Mouse (Mus musculus) forebrain, postnatal 0 days (tissue): Measurements from ENCODE around the gene Cdh22. TPM values are rescaled to one million over a fixed set of nuclear protein-coding genes. Genes with fewer than 3 reads are reported as not detected.

Source experiments
- ATAC-seq: fragments of 200-750 bp; cut with Nextera tagmentation; 2 replicates; pipeline ENCODE4 v1.8.0; 2017; ENCODE audit warnings: mild to moderate bottlenecking, moderate library complexity
- DNase-seq: peaks from one replicate; pipeline ENCODE4 v3.0.0-alpha.2; 2015
- H3K27ac ChIP-seq: fragments of 300-500 bp; sonication (generic); 2 replicates; pipeline ENCODE4 v1.5.1; 2014; ENCODE audit warnings: low read depth, mild to moderate bottlenecking, antibody characterized with exemption, low read length, moderate library complexity, mixed read lengths
- H3K27me3 ChIP-seq: fragments of 300-500 bp; sonication (generic); 2 replicates; pipeline ENCODE4 v1.6.1; 2014; ENCODE audit warnings: mild to moderate bottlenecking, low read length, mixed read lengths; ENCODE audit not compliant: insufficient read depth
- H3K36me3 ChIP-seq: fragments of 300-500 bp; sonication (generic); 2 replicates; pipeline ENCODE4 v1.6.1; 2014; ENCODE audit warnings: mild to moderate bottlenecking, moderate library complexity; ENCODE audit not compliant: insufficient read depth
- H3K4me1 ChIP-seq: fragments of 300-500 bp; sonication (generic); 2 replicates; pipeline ENCODE4 v1.6.1; 2014; ENCODE audit warnings: antibody characterized with exemption; ENCODE audit not compliant: insufficient read depth
- H3K4me2 ChIP-seq: fragments of 300-500 bp; sonication (generic); 2 replicates; pipeline ENCODE4 v1.6.1; 2014; ENCODE audit warnings: low read depth, mild to moderate bottlenecking, moderate library complexity
- H3K4me3 ChIP-seq: fragments of 300-500 bp; sonication (generic); 2 replicates; pipeline ENCODE4 v1.5.1; 2014; ENCODE audit warnings: low read depth, low read length, mixed read lengths
- H3K9ac ChIP-seq: fragments of 300-500 bp; sonication (generic); 2 replicates; pipeline ENCODE4 v1.6.1; 2014; ENCODE audit warnings: mild to moderate bottlenecking
- H3K9me3 ChIP-seq: fragments of 300-500 bp; sonication (generic); 2 replicates; pipeline ENCODE4 v1.6.1; 2016; ENCODE audit warnings: low read length
- CTCF ChIP-seq: sonication (generic); IDR thresholded peaks from 2 replicates; pipeline ENCODE4 v1.5.1; 2016; ENCODE audit warnings: antibody characterized with exemption, control low read depth, low read depth
- WGBS: fragments of 180-500 bp; shearing (Covaris S2); extraction: QIAGEN DNeasy Blood & Tissue Kit; methylation state at CpG from one replicate; pipeline ENCODE4 v1.1.7; 2014; 5-methylcytosine and 5-hydroxymethylcytosine counted together
- polyA plus RNA-seq: library from polyadenylated mRNA; unstranded; fragments of >200 nt; fragmentation: Nextera tagmentation; extraction: Ambion mirVana; gene quantifications from 2 replicates; pipeline ENCODE4 v1.2.1, GENCODE M21; 2015
- total RNA-seq: library from RNA; depleted of rRNA; stranded (reverse); fragments of >200 nt; gene quantifications from 2 replicates; pipeline ENCODE4 v1.2.3, GENCODE M21; 2014

Cdh22 gene
- total and polyA plus RNA-seq, 2 experiments from 2014 or later, result 10.4 to 24.6 TPM

DNA sequence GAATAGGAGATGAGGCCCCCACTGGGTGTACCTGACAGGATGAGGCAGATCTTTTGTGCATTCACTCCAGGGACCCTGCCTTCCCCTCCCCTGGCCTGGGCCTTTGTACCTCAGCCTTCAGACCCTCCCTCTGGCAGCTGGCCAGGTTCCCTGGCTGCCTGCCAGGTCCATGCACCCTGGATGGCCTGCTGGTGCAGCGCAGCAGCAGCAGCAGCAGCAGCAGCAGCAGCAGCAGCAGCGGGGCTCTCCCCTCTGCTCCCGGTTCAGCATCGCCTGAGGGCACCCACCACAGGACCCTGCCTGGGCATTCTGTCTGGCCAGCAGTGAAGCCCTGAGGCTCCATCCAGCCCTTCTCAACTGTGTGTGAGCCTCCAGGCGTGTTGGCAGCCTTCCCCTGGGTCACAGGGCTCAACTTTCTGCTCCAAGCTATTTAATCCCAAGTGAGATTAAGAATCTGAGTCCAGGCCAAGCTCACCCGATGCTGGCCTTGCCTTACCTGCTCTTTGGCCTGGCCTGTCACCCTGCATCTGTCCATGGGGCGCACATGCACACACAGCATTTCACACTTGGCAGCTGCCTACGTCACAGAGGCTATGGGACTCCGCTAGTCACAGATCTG lies 50.5 kb downstream of the Cdh22 start:
- H3K4me1 ChIP-seq, result no peaks in the 10 kb centered on the region
- peaks cover 3% of the 10 kb centered on the region; the same call in 1 of the 2 replicates for H3K27me3 ChIP-seq
- 21% methylated on average over 9 of the region's 9 CpGs for WGBS
- H3K9ac ChIP-seq, result no peak overlapping the region
- no peak for TF ChIP-seq CTCF
- H3K4me3 ChIP-seq, result no peak overlapping the region
- no peaks in the 10 kb centered on the region for H3K9me3 ChIP-seq
- H3K36me3 ChIP-seq, result no peaks in the 10 kb centered on the region
- DNase-seq (peak; percentile 70), ATAC-seq (peak; percentile 77)
- H3K4me2 ChIP-seq, result no peak overlapping the region
- no peak overlapping the region for H3K27ac ChIP-seq

- 70% methylated on average over 11 of the region's 11 CpGs for WGBS
- H3K4me3 ChIP-seq, result no peak overlapping the region
These were observed 52.3 kb downstream of the Cdh22 start for GRCm38 (mm10) chr2:165182085-165182976.

GRCm38 (mm10) chr2:165179231-165179630 lies 55.4 kb downstream of the Cdh22 start:
- no peaks in the 10 kb centered on the region for H3K36me3 ChIP-seq
- peak; percentile 43 for DNase-seq
- H3K4me3 ChIP-seq, result no peak overlapping the region
- H3K9ac ChIP-seq, result 0 out of 2 replicates have a peak overlapping the region, but pooled peaks have one; percentile 3
- ATAC-seq, result peak; percentile 32; the same call in 1 of the 2 replicates
- no peaks in the 10 kb centered on the region for H3K9me3 ChIP-seq
- TF ChIP-seq CTCF, result no peak
- WGBS, result 49% methylated on average over 10 of the region's 10 CpGs
- H3K27me3 ChIP-seq, result peaks cover 3% of the 10 kb centered on the region; the same call in 1 of the 2 replicates
- no peaks in the 10 kb centered on the region for H3K4me1 ChIP-seq
- H3K27ac ChIP-seq, result no peak overlapping the region
- H3K4me2 ChIP-seq, result no peak overlapping the region

More at GRCm38 (mm10) chr2:165182085-165182976, 52.3 kb downstream of the Cdh22 start:
- H3K4me2 ChIP-seq, result no peak overlapping the region
- H3K27me3 ChIP-seq, result peaks cover 3% of the 10 kb centered on the region; the same call in 1 of the 2 replicates
- H3K36me3 ChIP-seq, result no peaks in the 10 kb centered on the region
- no peak for TF ChIP-seq CTCF
- ATAC-seq (no peak), DNase-seq (no peak)
- no peaks in the 10 kb centered on the region for H3K9me3 ChIP-seq
- no peaks in the 10 kb centered on the region for H3K4me1 ChIP-seq
- H3K27ac ChIP-seq, result no peak overlapping the region
- H3K9ac ChIP-seq, result no peak overlapping the region

GRCm38 (mm10) chr2:165176965-165177364 lies 57.7 kb downstream of the Cdh22 start:
- no peak for TF ChIP-seq CTCF
- Histone ChIP-seq H3K9ac (no peak overlapping the region), H3K9me3 (no peaks in the 10 kb centered on the region), H3K27me3 (peaks cover 3% of the 10 kb centered on the region; the same call in 1 of the 2 replicates), H3K4me3 (no peak overlapping the region), H3K4me1 (no peaks in the 10 kb centered on the region), H3K36me3 (no peaks in the 10 kb centered on the region), H3K27ac (no peak overlapping the region), H3K4me2 (no peak overlapping the region)
- no peak for DNase-seq
- peak; percentile 59 for ATAC-seq
- WGBS, result 19% methylated on average over 9 of the region's 9 CpGs

DNA sequence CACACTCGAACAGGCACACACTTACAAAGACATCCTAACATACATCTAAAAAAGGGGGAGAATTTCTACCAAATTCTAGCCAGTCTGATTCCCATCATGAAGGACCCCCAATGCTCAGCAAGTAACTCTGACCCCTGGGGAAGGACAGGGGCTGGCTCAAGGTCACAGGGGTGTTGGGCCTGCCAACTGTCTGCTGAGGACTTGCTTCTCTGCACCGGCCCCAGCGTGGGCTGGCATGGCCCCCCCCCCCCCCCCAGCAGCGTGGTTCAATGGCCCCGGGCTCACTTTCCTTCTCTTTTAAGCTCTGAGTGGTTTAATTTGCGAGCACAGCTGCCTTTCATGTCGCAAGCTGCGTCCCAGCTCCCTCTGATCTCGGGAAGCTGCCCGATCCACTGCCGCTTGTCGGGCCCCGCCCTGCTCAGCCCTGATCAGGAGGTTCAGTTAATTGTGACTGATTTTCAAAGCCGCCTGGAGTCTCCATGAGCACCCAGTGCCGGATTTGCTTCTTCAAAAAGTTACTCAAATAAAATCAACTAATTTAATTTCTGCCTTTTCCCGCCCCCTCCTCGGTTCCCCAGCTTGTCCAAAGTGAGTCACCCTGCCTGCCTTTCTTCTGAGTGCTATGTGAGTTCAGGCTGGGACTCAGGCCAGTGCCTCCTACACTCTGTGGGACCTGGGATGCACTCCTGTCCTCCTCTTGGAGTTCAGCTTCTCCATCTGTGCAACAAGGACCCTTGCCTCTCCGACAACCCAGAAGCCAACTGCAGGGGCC lies 67.8 kb downstream of the Cdh22 start:
- Histone ChIP-seq H3K27me3 (no peaks in the 10 kb centered on the region), H3K4me1 (no peaks in the 10 kb centered on the region), H3K36me3 (no peaks in the 10 kb centered on the region), H3K27ac (no peak overlapping the region), H3K9ac (no peak overlapping the region), H3K4me3 (no peak overlapping the region), H3K9me3 (no peaks in the 10 kb centered on the region), H3K4me2 (no peak overlapping the region)
- no peak for TF ChIP-seq CTCF
- DNase-seq (no peak), ATAC-seq (no peak; the same call in 1 of the 2 replicates)
- WGBS, result 11% methylated on average over 17 of the region's 18 CpGs

DNA sequence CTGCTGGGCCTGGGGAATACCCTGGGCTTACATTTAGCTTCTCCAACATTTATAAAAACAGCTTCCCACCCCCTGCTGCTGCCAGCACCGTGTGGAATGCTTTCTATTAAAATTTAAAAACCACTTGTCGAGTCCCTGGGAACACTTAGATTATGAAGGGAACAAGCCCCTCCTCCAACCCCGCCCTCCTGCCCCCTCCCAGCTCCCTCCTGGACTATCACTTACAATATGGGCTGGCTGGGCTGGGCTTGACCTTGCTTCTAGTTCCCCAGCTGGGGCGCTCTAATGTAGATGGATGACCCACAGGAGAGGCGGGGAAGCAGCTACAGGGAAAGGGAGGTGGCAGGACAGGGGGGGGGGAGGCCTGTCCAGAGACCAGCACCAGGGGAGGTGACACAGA lies 72.4 kb downstream of the Cdh22 start:
- ATAC-seq (no peak), DNase-seq (no peak)
- Histone ChIP-seq H3K27ac (no peak overlapping the region), H3K27me3 (peaks cover 6% of the 10 kb centered on the region; the same call in 1 of the 2 replicates), H3K36me3 (no peaks in the 10 kb centered on the region), H3K4me3 (no peak overlapping the region), H3K4me2 (no peak overlapping the region), H3K9me3 (no peaks in the 10 kb centered on the region), H3K4me1 (no peaks in the 10 kb centered on the region), H3K9ac (no peak overlapping the region)
- TF ChIP-seq CTCF, result no peak
- 25% methylated on average over 5 of the region's 5 CpGs for WGBS
